Mouse (Mus musculus) ES-Bruce4 (cell line): ENCODE measurements around the gene Aqp2. TPM values are rescaled to one million over a fixed set of nuclear protein-coding genes. Genes with fewer than 3 reads are reported as not detected.
A peak's percentile ranks its signal among the peaks of the same experiment; 100 is the strongest.

Experiments used
- H3K27ac ChIP-seq: 2 replicates; pipeline ENCODE4 v1.5.1; 2012; ENCODE audit warnings: low read length, inconsistent platforms; ENCODE audit not compliant: insufficient read depth
- H3K27me3 ChIP-seq: 2 replicates; pipeline ENCODE4 v1.6.1; 2012; ENCODE audit warnings: mild to moderate bottlenecking, low read length, inconsistent platforms; ENCODE audit not compliant: control insufficient read depth, poor library complexity, insufficient read depth, severe bottlenecking
- H3K36me3 ChIP-seq: 2 replicates; pipeline ENCODE4 v1.6.1; 2012; ENCODE audit warnings: inconsistent platforms, mild to moderate bottlenecking, low read length, moderate library complexity; ENCODE audit not compliant: control insufficient read depth, poor library complexity, insufficient read depth, severe bottlenecking
- H3K4me1 ChIP-seq: one replicate; pipeline ENCODE4 v1.8.1; 2011; ENCODE audit warnings: low read length; ENCODE audit not compliant: control insufficient read depth, insufficient read depth
- H3K4me3 ChIP-seq: 2 replicates; pipeline ENCODE4 v1.5.1; 2011; ENCODE audit warnings: low read depth, mild to moderate bottlenecking, low read length
- H3K9ac ChIP-seq: 2 replicates; pipeline ENCODE4 v1.6.1; 2012; ENCODE audit warnings: low read depth, mild to moderate bottlenecking, inconsistent platforms; ENCODE audit not compliant: poor library complexity, severe bottlenecking
- H3K9me3 ChIP-seq: replicated peaks from 2 replicates; pipeline ENCODE4 v1.6.1; 2012; ENCODE audit warnings: mild to moderate bottlenecking, low read length, inconsistent platforms; ENCODE audit not compliant: control insufficient read depth, poor library complexity, insufficient read depth, severe bottlenecking
- CTCF ChIP-seq: IDR thresholded peaks from one replicate; pipeline ENCODE4 v1.8.1; 2011; ENCODE audit warnings: low read depth, low read length
- EP300 ChIP-seq: IDR thresholded peaks from 2 replicates; pipeline ENCODE4 v1.6.1; 2011; ENCODE audit warnings: low read depth, low read length; ENCODE audit not compliant: insufficient read depth
- POLR2A ChIP-seq: IDR thresholded peaks from one replicate; pipeline ENCODE4 v1.8.1; 2011; ENCODE audit warnings: low read length; ENCODE audit not compliant: insufficient read depth
- polyA plus RNA-seq: library from polyadenylated mRNA; stranded (reverse); fragments of >200 nt; gene quantifications from 2 replicates; pipeline ENCODE4 v1.2.4, GENCODE M21; 2011; ENCODE audit warnings: low read depth; ENCODE audit not compliant: missing spikeins, insufficient read depth, insufficient read length

The Aqp2 gene
- polyA plus RNA-seq, 1 experiment: not detected

- no peaks in the 10 kb centered on the region for H3K9me3 ChIP-seq
- H3K4me1 ChIP-seq: peaks cover 4% of the 10 kb centered on the region
- no peak within 1 kb of the TSS for H3K27ac ChIP-seq
- peak within 1 kb of the TSS; percentile 17 for H3K4me3 ChIP-seq
- peak within 1 kb of the TSS; percentile 17 for H3K9ac ChIP-seq
- H3K27me3 ChIP-seq: no peaks in the 10 kb centered on the region
- TF ChIP-seq EP300: no peak
- TF ChIP-seq POLR2A: no peak
- no peak for TF ChIP-seq CTCF
- no peaks in the 10 kb centered on the region for H3K36me3 ChIP-seq
Measured at GRCm38 (mm10) chr15:99600986-99601822, 22.3 kb downstream of the Aqp2 start, which contains the start of gene Aqp6. Aqp6 (plus strand) TSS chr15:99601400.

- Histone ChIP-seq H3K4me1 (peaks cover 4% of the 10 kb centered on the region), H3K9ac (peak overlapping the region; percentile 17; the same call in 1 of the 2 replicates), H3K27me3 (no peaks in the 10 kb centered on the region), H3K36me3 (no peaks in the 10 kb centered on the region), H3K9me3 (no peaks in the 10 kb centered on the region), H3K27ac (no peak overlapping the region), H3K4me3 (peak overlapping the region; percentile 17)
- no peak for TF ChIP-seq POLR2A
- TF ChIP-seq EP300: no peak
- TF ChIP-seq CTCF: no peak
Measured at GRCm38 (mm10) chr15:99601823-99602120, 22.9 kb downstream of the Aqp2 start.

GRCm38 (mm10) chr15:99602206-99602820 lies 23.5 kb downstream of the Aqp2 start:
- no peak for TF ChIP-seq EP300
- TF ChIP-seq POLR2A: no peak
- no peak for TF ChIP-seq CTCF
- no peaks in the 10 kb centered on the region for H3K9me3 ChIP-seq
- no peak overlapping the region for H3K9ac ChIP-seq
- H3K36me3 ChIP-seq: no peaks in the 10 kb centered on the region
- 0 out of 2 replicates have a peak overlapping the region, but pooled peaks have one; percentile 2 for H3K4me3 ChIP-seq
- peaks cover 3% of the 10 kb centered on the region for H3K4me1 ChIP-seq
- H3K27me3 ChIP-seq: no peaks in the 10 kb centered on the region
- H3K27ac ChIP-seq: no peak overlapping the region

- no peaks in the 10 kb centered on the region for H3K4me1 ChIP-seq
Measured at GRCm38 (mm10) chr15:99603216-99603615, 24.4 kb downstream of the Aqp2 start.

GRCm38 (mm10) chr15:99605595-99605994 lies 26.7 kb downstream of the Aqp2 start:
- Histone ChIP-seq H3K4me1 (no peaks in the 10 kb centered on the region), H3K36me3 (no peaks in the 10 kb centered on the region), H3K9ac (no peak overlapping the region), H3K9me3 (no peaks in the 10 kb centered on the region), H3K27me3 (no peaks in the 10 kb centered on the region), H3K4me3 (no peak overlapping the region), H3K27ac (no peak overlapping the region)
- TF ChIP-seq POLR2A (no peak), CTCF (no peak), EP300 (no peak)

More at GRCm38 (mm10) chr15:99603216-99603615, 24.4 kb downstream of the Aqp2 start:
- Histone ChIP-seq H3K36me3 (no peaks in the 10 kb centered on the region), H3K27ac (no peak overlapping the region), H3K9ac (no peak overlapping the region), H3K4me3 (no peak overlapping the region), H3K9me3 (no peaks in the 10 kb centered on the region), H3K27me3 (no peaks in the 10 kb centered on the region)
- TF ChIP-seq EP300 (no peak), CTCF (no peak), POLR2A (no peak)

GRCm38 (mm10) chr15:99606515-99606914 lies 27.7 kb downstream of the Aqp2 start:
- H3K4me1 ChIP-seq: no peaks in the 10 kb centered on the region
- no peaks in the 10 kb centered on the region for H3K36me3 ChIP-seq
- H3K9ac ChIP-seq: no peak overlapping the region
- no peak overlapping the region for H3K27ac ChIP-seq
- TF ChIP-seq POLR2A (no peak), CTCF (no peak), EP300 (no peak)
- H3K27me3 ChIP-seq: no peaks in the 10 kb centered on the region
- H3K4me3 ChIP-seq: no peak overlapping the region
- H3K9me3 ChIP-seq: no peaks in the 10 kb centered on the region
